Mouse (Mus musculus): ENCODE measurements around the gene Bckdk.
"Not testable (repeated sequence)": the region's sequence is repeated elsewhere in the genome, so short reads cannot be mapped to it uniquely, and the experiment has no call there.

Bckdk gene

DNA sequence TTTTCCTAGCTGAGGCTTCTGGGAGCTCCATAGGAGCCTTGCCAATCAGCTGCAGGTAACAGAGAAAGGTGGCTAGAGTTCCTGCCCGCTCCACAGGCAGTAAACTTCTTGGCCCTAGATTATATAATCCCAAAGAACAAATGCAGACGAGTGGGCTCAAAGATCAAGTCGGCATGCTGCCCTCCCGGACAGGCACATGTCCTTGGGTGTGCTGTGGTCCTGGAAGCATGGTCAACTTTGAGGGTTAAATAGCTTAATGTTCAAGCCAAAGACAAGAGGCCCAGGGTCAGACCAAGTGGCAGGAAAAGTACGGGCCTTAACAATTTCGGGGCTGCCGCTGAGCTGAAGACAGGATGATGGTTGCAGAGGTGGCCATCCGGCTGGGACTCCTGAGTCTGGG lies 22.2 kb downstream of the Bckdk start:
- in situ Hi-C loops (cut with MboI; ENCODE audit: low pct_unique_long_range_greater_than_20kb in 1 of 2, low sequenced_read_pairs in 2 of 2, unreplicated experiment in 1 of 2) = no loop called here

GRCm38 (mm10) chr7:127926846-127927245 lies 23.0 kb downstream of the Bckdk start:
- in situ Hi-C loops (cut with MboI; ENCODE audit: low pct_unique_long_range_greater_than_20kb in 1 of 2, low sequenced_read_pairs in 2 of 2, unreplicated experiment in 1 of 2) = no loop called here

DNA sequence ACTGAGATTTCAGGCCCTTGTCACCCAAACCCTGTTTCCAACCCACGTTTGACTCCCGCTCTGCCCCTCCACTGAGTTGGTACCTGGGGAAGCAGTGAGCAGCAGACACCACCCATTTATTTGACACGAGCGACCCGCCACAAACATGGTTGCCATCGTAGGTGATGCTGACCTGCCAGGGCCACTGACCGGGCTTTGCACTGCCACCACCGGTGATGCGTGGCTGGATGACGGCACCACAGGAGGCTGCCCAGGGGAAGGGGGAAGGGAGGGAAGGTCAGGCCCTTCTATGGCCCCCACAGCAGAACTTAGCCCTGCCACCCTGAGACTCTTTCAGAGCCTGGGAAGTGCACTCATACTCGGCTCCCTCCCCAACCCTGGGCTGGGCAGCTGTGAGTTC lies 23.8 kb downstream of the Bckdk start:
- in situ Hi-C loops (cut with MboI; ENCODE audit: low pct_unique_long_range_greater_than_20kb in 1 of 2, low sequenced_read_pairs in 2 of 2, unreplicated experiment in 1 of 2) = no loop called here

DNA sequence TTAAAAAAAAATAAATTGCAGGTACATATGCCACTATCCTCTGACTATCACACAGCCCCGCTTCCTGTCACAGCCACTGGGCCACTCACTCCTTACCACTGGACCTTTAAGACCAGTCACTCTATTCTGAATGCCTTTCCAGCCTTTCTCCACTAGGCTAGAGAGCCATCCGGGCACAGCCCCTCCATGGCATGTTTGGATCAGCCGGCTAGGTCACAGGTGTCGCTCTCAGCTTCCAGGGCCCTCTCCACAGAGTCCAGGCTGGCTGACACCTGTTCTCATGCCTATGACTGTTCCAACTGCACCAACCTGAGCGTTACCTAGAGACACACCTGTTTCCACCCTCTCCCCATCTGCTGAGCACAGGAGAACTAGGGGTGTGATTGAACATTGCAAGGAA lies 24.7 kb downstream of the Bckdk start:
- in situ Hi-C loops (cut with MboI; ENCODE audit: low pct_unique_long_range_greater_than_20kb in 1 of 2, low sequenced_read_pairs in 2 of 2, unreplicated experiment in 1 of 2) = no loop called here

DNA sequence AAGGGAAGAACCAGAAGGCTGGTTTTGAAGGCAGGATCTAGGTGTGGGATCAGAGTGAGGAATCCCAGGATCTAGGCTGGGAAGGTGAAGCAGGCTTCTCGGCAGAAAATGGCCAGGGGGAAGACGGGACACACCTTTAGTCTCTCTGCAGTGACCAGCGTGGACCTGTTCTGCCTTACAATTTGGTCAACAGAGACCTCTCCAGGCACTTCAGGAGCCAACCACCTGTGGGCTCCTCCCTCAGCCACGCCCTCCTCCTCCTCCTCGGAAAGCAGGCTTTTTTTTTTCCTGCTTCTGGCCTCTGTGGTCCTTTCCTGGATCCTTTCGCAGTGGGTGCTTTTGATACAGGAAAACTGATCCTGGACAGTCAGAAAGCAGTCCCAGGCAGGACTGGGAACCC lies 26.0 kb downstream of the Bckdk start, which contains the start of gene Prss8:
TSS of gene Prss8 (minus strand) at position 182 of the 400 bp plus-strand sequence.
- in situ Hi-C loops (cut with MboI; ENCODE audit: low pct_unique_long_range_greater_than_20kb in 1 of 2, low sequenced_read_pairs in 2 of 2, unreplicated experiment in 1 of 2) = no loop called here

DNA sequence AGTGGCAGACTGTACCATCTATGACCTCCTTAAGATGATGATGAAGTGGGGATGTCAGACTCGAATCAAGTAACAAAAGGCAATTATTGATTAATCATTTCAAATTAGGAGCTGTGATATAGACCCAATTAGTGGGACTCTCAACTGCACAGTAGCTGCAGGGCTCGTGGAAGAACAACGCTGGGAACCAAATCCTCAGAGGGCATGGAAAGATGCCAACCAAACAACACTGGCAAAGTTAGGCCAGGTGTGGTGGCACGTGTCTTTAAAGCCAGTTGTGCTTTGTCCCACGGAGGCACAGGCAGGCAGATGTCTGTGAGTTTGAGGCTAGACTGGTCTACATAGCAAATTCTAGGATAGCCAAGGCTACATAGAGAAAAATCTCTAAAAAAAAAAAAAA lies 26.8 kb downstream of the Bckdk start:
- in situ Hi-C loops (cut with MboI; ENCODE audit: low pct_unique_long_range_greater_than_20kb in 1 of 2, low sequenced_read_pairs in 2 of 2, unreplicated experiment in 1 of 2) = no loop called here

GRCm38 (mm10) chr7:127931351-127932135 lies 27.7 kb downstream of the Bckdk start:
- in situ Hi-C loops (cut with MboI; ENCODE audit: low pct_unique_long_range_greater_than_20kb in 1 of 2, low sequenced_read_pairs in 2 of 2, unreplicated experiment in 1 of 2) = no loop called here

- in situ Hi-C loops (cut with MboI; ENCODE audit: low pct_unique_long_range_greater_than_20kb in 1 of 2, low sequenced_read_pairs in 2 of 2, unreplicated experiment in 1 of 2) = no loop called here
Observed at GRCm38 (mm10) chr7:127932273-127933031, 28.6 kb downstream of the Bckdk start.

DNA sequence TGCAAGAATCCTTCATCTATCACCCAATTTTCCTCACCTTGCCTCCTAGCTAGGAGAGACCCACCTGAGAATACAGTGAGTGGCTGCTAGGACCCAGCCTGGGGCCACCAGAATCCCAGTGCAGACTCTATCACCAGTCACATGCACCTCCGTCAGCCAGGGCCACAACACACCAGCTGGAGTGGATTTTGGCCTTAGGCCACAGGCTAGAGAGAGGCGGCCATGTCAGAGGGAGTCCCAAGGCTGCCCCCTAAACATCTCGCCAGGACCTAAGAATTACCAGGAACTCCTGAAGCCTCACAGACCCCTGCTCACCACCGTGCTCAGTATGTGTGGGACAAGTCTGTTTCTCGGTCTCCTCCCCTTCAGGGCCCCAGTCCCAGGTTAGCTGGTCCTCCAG lies 30.2 kb downstream of the Bckdk start:
- in situ Hi-C loops (cut with MboI; ENCODE audit: low pct_unique_long_range_greater_than_20kb in 1 of 2, low sequenced_read_pairs in 2 of 2, unreplicated experiment in 1 of 2) = no loop called here

DNA sequence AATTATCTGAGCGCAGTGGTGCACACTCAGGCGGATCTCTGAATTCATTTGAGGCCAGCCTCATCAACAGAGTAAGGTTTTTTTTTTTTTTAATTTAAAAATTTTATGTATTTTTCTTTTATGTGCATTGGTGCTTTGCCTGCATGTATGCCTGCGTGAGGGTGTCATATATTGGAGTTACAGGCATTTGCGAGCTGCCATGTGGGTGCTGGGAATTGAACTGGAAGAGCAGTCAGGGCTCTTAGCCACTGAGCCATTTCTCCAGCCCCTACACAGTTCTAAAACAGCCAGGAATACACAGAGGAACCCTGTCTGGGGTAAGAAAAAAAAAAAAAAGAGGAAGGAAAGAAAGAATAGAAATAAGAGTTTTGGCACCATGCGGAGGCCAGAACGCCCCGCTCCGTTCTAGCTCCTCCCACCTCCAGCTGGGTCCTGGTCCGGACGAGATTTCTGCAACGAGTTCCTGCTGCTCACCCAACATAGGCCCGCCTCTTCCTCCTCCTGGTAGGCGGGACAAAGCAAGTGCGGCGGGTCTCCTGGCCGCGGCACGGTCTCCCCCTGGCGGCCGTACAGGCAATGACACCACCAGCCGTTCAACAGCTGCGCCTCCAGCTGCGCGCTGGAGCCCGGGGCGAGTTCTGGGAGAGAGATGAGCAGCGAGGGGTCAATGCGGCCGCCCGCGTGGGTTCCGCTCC lies 31.3 kb downstream of the Bckdk start:
- in situ Hi-C loops (cut with MboI; ENCODE audit: low pct_unique_long_range_greater_than_20kb in 1 of 2, low sequenced_read_pairs in 2 of 2, unreplicated experiment in 1 of 2) = no loop called here

GRCm38 (mm10) chr7:127935748-127936159 lies 31.9 kb downstream of the Bckdk start:
- in situ Hi-C loops (cut with MboI; ENCODE audit: low pct_unique_long_range_greater_than_20kb in 1 of 2, low sequenced_read_pairs in 2 of 2, unreplicated experiment in 1 of 2) = no loop called here

- in situ Hi-C loops (cut with MboI; ENCODE audit: low pct_unique_long_range_greater_than_20kb in 1 of 2, low sequenced_read_pairs in 2 of 2, unreplicated experiment in 1 of 2) = no loop called here
Observed at GRCm38 (mm10) chr7:127936216-127936884, 32.5 kb downstream of the Bckdk start.

- in situ Hi-C loops (cut with MboI; ENCODE audit: low pct_unique_long_range_greater_than_20kb in 1 of 2, low sequenced_read_pairs in 2 of 2, unreplicated experiment in 1 of 2) = not testable (repeated sequence)
Observed at GRCm38 (mm10) chr7:127942097-127942496, 38.2 kb downstream of the Bckdk start.

- in situ Hi-C loops (cut with MboI; ENCODE audit: low pct_unique_long_range_greater_than_20kb in 1 of 2, low sequenced_read_pairs in 2 of 2, unreplicated experiment in 1 of 2) = no loop called here
Observed at GRCm38 (mm10) chr7:127944614-127945013, 40.7 kb downstream of the Bckdk start.

DNA sequence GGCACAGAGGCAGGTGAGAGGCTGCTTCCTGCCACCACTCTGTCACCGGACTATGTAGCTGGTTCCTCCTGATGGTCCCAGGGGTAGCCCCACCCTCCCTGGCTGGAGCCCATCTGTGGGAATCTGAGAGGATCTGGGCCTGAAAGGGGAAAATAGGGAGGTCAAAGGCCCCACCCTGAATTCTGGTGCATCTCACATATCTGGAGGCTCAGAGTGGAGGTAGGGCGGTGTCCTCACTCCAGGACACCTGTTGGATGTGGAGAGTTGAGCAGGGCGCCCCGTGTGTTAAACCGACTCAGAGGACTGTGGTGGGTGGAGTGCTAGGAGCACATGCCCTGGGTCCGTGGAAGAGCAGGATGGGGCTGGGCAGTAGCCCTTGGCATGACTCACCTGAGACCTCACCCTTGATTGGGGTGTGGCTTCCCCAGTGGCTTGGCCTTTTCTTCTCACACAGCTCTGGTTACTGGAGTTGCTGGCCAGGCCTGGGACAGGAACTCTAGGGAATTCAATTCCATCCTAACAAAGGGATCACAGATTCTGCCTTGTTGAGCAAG lies 42.7 kb downstream of the Bckdk start, which contains the start of gene Prss36:
TSS of gene Prss36 (minus strand) at position 256 of the 554 bp plus-strand sequence.
- in situ Hi-C loops (cut with MboI; ENCODE audit: low pct_unique_long_range_greater_than_20kb in 1 of 2, low sequenced_read_pairs in 2 of 2, unreplicated experiment in 1 of 2) = no loop called here

DNA sequence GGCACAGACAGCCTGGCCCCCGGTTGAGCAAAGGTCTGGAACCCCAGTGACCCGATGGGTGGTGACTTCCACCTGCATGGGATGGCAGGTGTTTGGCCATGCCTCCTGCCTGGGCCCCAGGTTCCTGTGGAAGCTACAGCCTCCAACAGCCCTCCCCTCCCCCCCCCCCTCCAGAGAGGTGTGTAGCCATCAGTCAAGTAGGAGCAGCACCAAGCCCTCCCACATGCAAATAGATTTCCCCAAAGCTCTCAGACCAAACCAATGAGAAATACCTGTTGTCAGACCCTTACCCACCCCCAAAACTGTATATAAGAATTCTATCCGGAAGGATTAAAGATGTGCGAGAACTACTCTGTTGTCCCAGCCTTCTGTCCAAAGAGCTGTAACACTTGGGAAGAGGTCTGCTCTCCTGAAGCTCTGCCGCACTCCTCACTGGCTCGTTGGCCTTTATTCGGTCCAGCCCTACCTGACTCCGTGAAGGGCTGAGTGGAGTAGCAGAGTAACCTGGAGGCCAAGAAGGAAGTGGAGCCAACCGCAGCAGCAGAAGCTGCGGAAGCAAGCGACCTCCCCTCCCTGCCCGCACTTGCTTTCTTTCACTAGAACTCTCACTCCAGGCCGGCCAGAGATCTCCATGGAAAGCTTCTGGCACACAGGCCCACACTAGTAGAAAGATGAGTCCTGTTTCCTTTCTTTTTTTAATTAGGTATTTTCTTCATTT lies 49.1 kb downstream of the Bckdk start:
- in situ Hi-C loops (cut with MboI; ENCODE audit: low pct_unique_long_range_greater_than_20kb in 1 of 2, low sequenced_read_pairs in 2 of 2, unreplicated experiment in 1 of 2) = no loop called here

DNA sequence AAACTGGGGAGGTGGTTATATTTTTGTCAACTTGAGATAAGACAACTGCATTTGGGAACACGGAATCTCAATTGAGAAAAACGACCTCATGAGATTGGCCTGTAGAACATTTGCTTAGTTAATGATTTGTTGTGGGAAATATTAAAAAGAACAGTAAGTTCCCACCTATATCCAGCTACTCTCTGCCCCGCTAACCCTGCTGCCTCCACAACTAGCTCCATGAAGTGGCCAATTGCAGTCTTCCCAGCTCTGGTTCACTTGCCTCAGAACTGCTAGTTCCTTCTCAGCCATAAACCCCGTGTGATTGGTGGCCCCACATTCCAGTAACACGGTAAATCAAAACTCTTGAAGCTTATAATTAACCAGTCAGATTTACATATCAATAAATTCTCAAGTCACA lies 55.5 kb downstream of the Bckdk start:
- in situ Hi-C loops (cut with MboI; ENCODE audit: low pct_unique_long_range_greater_than_20kb in 1 of 2, low sequenced_read_pairs in 2 of 2, unreplicated experiment in 1 of 2) = no loop called here

Data from mouse embryonic stem cell (cell line).